15 mouse cellular contexts compared by ENCODE assay signal in the genomic region with DNA sequence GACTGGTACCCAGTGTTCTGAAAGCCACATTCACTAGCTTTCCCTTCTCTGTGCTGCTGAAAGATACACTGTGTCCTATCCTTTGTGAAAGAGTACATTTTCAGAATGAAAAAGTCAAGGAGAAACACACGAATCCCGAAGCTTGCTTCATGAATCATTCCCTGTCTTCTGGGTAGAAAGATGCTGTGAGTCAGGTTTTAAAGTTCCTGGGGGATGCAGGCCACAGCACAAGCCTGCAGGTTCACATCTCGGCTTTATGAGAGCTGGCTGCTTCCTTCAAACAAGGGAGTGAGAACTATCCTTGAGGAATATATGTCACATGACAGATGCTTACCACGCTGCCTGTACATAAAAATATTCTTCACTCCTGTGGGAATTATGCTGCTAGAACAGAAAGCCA.
DNase-seq lines count a peak whose midpoint lies in the region.
"Had no signal": no experiment of that assay in that cellular context is flagged by ENCODE, and none has a peak within 500 bp of the region (broad histone marks: within the 10 kb centered on the region; RNA-seq: fewer than 3 reads in every experiment).

No protein-coding gene starts in this region.

- DNase-seq in frontal cortex, adult 2 months (ENCODE audit: extremely low spot score in 1 of 2, low spot score in 1 of 2): peak; percentile 3 to 16
- DNase-seq in frontal cortex, postnatal 10 days (ENCODE audit: low spot score in 2 of 2): no peak
- peak; percentile 15 for DNase-seq in right cerebral cortex, adult 18-20 months
- no peak for DNase-seq in right cerebral cortex, postnatal 25 days
- peak; percentile 55 for DNase-seq in brain, adult 2 months (ENCODE audit: low read depth, low spot score)
- DNase-seq in liver: no peak
- DNase-seq in spleen, adult 12 weeks (ENCODE audit: low spot score): no peak
- DNase-seq: cerebellum, adult 2 months; cerebellum, postnatal 14 days; gastrocnemius, postnatal 14 days; kidney, adult 18-20 months; kidney, postnatal 25 days; lung, postnatal 36 days; right cerebral cortex, postnatal 14 days; thymus, postnatal 4 days had no signal

Comparison
In these comparisons a context has a peak if more than half of its experiments do, and no peak if none do; other contexts are left out.
1. DNase-seq: peak in frontal cortex, adult 2 months (2 of 2), right cerebral cortex, adult 18-20 months (single experiment) and brain, adult 2 months (single experiment); none in frontal cortex, postnatal 10 days (0 of 2), right cerebral cortex, postnatal 25 days (single experiment), liver (single experiment) and spleen, adult 12 weeks (single experiment).